Mouse (Mus musculus): Measurements from ENCODE around the gene Cyp2a5. TPM values are rescaled to one million over a fixed set of nuclear protein-coding genes. Genes with fewer than 3 reads are reported as not detected.
"Not testable (repeated sequence)": the region's sequence is repeated elsewhere in the genome, so short reads cannot be mapped to it uniquely, and the experiment has no call there.

Gene Cyp2a5
- not detected for total RNA-seq (2021)

GRCm38 (mm10) chr7:26835059-26835458 is at the start of gene Cyp2a5:
TSS of gene Cyp2a5 (plus strand) at chr7:26835305.
- DNase-seq (ENCODE audit: low spot score); intact Hi-C loops (cut with DNase I): not testable (repeated sequence)

GRCm38 (mm10) chr7:26786013-26786412 is 49.1 kb upstream of the Cyp2a5 start:
- DNase-seq (ENCODE audit: low spot score); intact Hi-C loops (cut with DNase I): not testable (repeated sequence)

- no peak for DNase-seq (ENCODE audit: low spot score)
- intact Hi-C loops (cut with DNase I), result no loop called here
These were observed 45.1 kb upstream of the Cyp2a5 start for GRCm38 (mm10) chr7:26789984-26790383.

- intact Hi-C loops (cut with DNase I), result no loop called here
- no peak for DNase-seq (ENCODE audit: low spot score)
These were observed 35.0 kb upstream of the Cyp2a5 start for GRCm38 (mm10) chr7:26800104-26800503.

GRCm38 (mm10) chr7:26800996-26801395 is 34.1 kb upstream of the Cyp2a5 start:
- DNase-seq (ENCODE audit: low spot score), result no peak
- intact Hi-C loops (cut with DNase I), result no loop called here

- no peak for DNase-seq (ENCODE audit: low spot score)
- intact Hi-C loops (cut with DNase I), result no loop called here
These were observed 26.5 kb upstream of the Cyp2a5 start, which contains the start of gene Cyp2g1 for GRCm38 (mm10) chr7:26808592-26808991. TSS of gene Cyp2g1 (plus strand) at chr7:26808892.

- intact Hi-C loops (cut with DNase I); DNase-seq (ENCODE audit: low spot score): not testable (repeated sequence)
These were observed 3.4 kb upstream of the Cyp2a5 start for GRCm38 (mm10) chr7:26831556-26832292.

- intact Hi-C loops (cut with DNase I); DNase-seq (ENCODE audit: low spot score): not testable (repeated sequence)
These were observed 2.4 kb upstream of the Cyp2a5 start for GRCm38 (mm10) chr7:26832668-26833067.

- intact Hi-C loops (cut with DNase I); DNase-seq (ENCODE audit: low spot score): not testable (repeated sequence)
These were observed 8.3 kb downstream of the Cyp2a5 start for GRCm38 (mm10) chr7:26843400-26843799.

- intact Hi-C loops (cut with DNase I); DNase-seq (ENCODE audit: low spot score): not testable (repeated sequence)
These were observed 15.0 kb downstream of the Cyp2a5 start for GRCm38 (mm10) chr7:26850063-26850462.

GRCm38 (mm10) chr7:26878581-26878980 is 43.5 kb downstream of the Cyp2a5 start:
- DNase-seq (ENCODE audit: low spot score); intact Hi-C loops (cut with DNase I): not testable (repeated sequence)

GRCm38 (mm10) chr7:26880600-26880999 is 45.5 kb downstream of the Cyp2a5 start:
- intact Hi-C loops (cut with DNase I); DNase-seq (ENCODE audit: low spot score): not testable (repeated sequence)

Other genes starting within 250 kb of the Cyp2a5 start
- not detected for gene Vmn1r185, start 216.8 kb upstream of the Cyp2a5 start, total RNA-seq (2021)
- gene Cyp2b23, start 148.9 kb upstream of the Cyp2a5 start, total RNA-seq (2021), result not detected
- not detected for gene Cyp2b19, start 78.2 kb upstream of the Cyp2a5 start, total RNA-seq (2021)
- not detected for gene Cyp2g1, start 26.4 kb upstream of the Cyp2a5 start, total RNA-seq (2021)
- gene Cyp2a22, start 104.1 kb downstream of the Cyp2a5 start, total RNA-seq (2021), result not detected
- not detected for gene Cyp2a12, start 193.8 kb downstream of the Cyp2a5 start, total RNA-seq (2021)